Mouse (Mus musculus): ENCODE measurements around the gene Armc2.
"Not testable (repeated sequence)": the region's sequence is repeated elsewhere in the genome, so short reads cannot be mapped to it uniquely, and the experiment has no call there.

Armc2 gene

DNA sequence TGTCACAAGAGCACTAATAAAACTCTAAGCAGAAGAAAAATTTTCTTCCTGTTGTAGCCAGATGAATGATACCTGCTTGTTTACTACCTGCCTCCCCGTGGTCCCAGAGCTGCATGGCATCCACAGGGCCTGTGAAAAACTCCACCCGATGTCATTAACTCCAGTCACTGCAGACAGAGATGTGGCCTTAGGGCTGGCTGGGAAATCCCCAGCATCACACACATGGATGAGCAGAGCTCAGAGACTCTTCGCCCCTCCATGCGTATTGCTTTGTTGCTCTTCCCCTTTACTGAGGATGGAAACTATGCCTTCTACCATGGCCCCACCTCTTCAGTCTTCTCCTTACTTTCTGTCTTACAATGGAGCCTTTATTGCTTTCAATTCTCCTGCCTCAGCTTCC, 55.5 kb downstream of the Armc2 start:
- DNase-seq, result peak; percentile 44 to 51

DNA sequence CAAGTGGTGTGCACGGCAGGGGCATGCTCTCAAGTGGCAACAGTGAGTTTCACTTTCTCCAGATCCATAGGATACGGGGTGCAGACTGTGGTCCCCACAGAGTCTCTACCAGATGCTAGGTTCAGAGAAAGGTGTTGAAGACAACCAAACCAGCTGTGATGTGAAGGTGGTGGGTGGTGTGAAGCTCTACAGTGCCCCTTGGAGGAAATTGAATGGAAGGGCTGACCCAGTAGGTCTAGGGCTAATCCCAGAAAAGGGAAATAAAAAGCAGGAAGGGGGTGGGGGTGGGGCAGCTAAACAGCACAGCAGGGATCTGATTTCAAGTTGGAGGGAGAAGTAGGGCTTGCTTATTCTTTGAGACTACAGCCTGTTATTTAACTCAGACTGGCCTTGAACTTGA, 58.4 kb downstream of the Armc2 start:
- DNase-seq, result no peak

DNA sequence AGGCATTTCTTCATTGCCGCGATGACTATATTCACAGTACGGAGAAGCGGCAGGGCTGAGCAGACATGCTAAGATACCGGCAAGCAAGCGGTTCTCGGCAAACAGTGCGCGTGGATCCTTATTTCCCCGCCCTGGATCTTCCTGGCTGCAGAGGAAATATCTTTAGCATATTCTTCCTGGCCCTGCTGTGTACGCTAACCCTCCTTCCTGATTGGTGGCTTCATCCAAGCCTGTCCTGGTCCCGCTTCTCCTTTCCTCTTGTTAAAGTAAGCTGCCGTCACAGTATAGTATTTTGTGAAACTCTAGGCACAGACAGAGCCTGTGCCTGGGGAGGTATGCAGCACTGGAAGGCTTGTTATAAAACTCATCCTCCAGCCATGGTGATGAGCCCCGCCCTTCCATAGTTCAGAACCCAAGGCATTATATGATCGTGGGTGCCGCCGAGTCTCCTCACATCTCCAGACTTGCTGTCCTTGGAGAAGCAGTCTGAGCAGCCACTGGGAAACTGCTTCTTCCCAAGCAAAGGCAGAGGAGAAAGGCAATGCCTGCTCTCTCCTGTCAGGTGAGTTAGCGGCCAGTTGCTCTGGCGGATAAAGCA, 59.5 kb downstream of the Armc2 start:
- DNase-seq, result no peak

DNA sequence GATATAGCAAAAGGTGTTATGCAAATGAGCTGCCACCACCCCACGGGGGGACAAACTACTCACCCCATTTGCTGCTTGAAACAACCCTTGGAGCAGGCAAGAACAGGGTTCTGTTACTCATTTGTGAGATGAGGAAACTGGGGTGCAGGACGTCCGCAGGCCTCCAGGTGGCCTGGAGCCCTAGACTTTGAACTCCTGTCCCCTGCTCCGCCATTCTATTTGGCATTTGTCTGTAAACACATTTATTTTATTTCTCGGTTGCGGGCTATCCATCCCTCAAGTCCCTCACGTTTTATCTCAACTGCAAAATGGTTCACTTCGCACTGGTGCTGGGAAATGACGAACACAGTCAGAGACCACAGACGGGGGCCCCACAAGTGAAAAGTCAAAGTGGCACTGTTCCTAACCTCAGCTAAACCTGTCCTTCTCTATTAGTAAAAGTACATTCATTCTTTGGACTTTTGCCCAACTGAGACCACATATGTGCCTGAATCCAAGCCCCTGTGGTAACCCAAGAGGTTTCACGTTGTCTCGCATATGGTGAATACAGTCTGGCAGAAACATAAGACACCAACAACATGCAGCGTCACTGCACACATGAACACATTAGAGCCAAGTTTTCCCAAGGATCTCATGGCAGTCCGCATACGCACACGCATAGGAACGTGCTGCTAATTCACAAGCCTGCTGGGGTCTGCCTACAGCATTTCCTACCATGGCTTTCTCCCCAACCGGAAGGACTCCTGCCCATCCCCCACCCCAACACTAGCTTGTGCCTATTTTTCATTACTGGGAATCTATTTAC, 60.6 kb downstream of the Armc2 start:
- DNase-seq, result no peak

GRCm38 (mm10) chr10:41953528-41953864, 64.7 kb downstream of the Armc2 start:
- peak in 1 of 2 experiments; percentile 14 for DNase-seq

- DNase-seq, result no peak
These were observed 65.3 kb downstream of the Armc2 start for GRCm38 (mm10) chr10:41952850-41953527.

GRCm38 (mm10) chr10:41952354-41952753, 65.9 kb downstream of the Armc2 start:
- not testable (repeated sequence) for DNase-seq

DNA sequence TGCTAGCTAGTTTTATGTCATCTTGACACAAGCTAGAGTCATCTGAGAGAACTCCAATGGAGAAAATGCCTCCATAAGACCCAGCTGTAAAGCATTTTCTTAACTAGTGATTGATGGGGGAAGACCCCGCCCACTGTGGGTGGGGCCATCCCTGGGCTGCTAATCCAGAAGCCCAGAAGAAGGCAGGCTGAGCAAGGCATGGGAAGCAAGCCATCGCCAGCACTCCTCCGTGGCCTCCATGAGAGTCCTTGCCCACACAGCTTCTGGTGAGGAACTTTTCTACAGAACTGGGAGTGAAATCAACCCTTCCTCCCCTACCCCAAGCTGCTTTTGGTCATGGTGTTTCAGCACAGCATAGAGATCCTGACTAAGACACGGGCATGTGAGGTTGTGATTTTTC, 79.2 kb downstream of the Armc2 start:
- no peak for DNase-seq

- DNase-seq, result peak; percentile 47 to 49
These were observed 81.1 kb downstream of the Armc2 start for GRCm38 (mm10) chr10:41937176-41937575.

DNA sequence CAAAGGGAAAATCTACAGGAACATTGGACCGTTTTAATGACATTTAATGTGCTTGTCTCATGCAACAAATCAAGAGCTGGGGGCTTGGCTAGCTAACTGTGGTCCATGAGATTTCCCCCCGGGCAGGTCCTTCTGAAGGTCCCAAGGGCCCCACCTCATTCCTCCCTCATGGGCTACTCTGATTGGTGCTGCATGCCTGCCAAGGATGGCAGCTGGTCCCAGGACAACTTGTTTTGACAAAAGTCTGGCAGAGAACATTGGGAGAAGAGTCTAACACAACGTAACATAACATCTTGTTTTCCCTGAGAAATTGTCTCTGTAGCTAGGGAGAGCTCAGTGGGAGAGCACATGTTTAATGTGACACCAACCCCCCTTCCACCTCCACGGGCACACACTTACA, 82.1 kb downstream of the Armc2 start:
- DNase-seq, result no peak

- no peak for DNase-seq
These were observed 82.8 kb downstream of the Armc2 start for GRCm38 (mm10) chr10:41935476-41935829.

GRCm38 (mm10) chr10:41934633-41935475, 83.4 kb downstream of the Armc2 start:
- no peak for DNase-seq

DNA sequence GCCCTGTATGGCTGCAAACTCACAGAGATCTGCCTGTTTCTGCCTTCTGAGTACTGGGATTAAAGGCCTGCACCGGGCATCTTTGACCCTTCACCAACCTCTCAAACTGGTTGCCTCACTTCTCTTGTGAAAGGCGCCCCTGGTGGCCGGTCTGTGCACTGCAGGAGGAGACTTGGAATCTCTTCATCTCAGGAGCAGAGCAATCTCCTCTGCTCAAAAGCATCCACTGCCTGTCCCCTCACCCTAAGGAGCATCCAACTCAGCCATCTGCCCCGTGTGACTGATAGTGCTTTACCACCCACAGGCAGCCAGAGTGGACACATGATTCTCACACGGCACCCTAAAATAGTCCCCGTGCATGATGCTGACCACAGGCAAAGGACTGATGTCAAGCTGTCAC, 84.7 kb downstream of the Armc2 start:
- peak; percentile 45 to 74 for DNase-seq

- no peak for DNase-seq
These were observed 85.3 kb downstream of the Armc2 start for GRCm38 (mm10) chr10:41932943-41933342.

GRCm38 (mm10) chr10:41931962-41932361, 86.3 kb downstream of the Armc2 start:
- no peak for DNase-seq

DNA sequence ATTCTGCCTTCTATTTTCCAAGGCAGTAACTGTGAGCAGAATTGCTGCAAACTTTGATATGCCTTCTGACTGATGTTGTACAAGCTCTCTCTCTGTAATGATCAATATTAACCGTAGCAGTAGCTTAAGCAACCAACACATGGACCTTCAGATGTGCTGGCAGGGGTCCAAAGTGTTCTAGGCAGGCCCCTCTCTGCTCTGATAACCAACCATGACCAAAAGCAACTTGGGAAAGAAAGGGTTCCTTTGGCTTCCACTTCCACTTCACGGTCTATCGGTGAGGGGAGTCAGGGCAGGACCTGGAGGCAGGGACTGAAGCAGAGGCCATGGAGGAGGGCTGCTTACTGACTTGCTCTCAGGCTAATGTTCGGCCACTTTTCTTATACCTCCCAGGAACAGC, 87.3 kb downstream of the Armc2 start:
- DNase-seq, result no peak

DNA sequence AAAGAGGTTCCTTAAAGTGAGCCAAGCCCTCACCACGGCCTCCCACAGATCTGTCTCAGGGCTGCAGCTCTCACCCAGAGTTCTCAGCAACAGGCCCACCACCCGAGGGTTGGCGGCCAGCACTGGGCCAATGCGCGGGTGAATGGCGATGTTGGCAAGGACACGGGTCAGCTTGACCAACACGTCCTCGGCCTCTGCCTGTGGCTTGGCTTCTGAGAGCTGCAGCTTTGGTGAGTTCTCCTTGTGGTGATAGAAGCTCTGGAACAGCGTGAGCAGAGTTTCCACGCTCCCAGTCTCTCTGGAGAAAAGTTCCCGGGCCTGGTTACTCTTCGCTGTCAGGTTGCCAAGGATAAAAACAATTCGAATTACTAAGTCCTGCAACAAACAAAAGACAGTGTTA, 91.5 kb downstream of the Armc2 start:
- no peak for DNase-seq

DNA sequence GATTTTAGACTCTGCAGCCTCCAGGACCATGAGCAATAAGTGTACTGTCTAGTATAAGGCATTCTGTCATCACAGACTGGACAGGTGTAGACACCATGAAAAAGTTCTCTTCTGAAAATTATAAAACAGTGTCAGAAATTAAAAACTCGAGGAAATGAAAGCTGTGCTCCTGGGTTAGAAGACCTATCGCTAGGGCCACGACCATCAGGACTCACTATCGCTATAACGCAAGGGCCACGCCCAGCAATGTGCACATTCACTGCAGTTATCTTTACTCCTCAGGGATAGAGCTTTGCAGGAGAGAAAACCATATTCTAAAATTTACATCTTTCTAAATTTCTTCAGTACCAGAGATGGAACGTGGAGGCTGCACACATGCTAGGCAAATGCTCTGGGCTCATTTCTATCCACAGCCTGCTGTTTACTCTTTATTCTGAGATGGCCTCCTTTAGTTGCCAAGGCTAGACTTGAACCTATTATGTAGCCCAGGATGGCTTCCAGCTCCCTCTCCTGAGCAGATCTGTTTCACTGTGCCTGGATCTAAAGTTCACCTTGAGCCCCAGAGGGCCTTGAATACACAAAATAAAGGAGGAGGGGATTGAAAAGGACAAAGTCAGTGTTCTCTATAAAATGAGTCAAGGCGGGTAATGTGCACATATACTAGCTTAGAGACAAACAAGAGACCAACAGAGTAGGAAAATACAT, 105.8 kb downstream of the Armc2 start:
- DNase-seq, result no peak

DNA sequence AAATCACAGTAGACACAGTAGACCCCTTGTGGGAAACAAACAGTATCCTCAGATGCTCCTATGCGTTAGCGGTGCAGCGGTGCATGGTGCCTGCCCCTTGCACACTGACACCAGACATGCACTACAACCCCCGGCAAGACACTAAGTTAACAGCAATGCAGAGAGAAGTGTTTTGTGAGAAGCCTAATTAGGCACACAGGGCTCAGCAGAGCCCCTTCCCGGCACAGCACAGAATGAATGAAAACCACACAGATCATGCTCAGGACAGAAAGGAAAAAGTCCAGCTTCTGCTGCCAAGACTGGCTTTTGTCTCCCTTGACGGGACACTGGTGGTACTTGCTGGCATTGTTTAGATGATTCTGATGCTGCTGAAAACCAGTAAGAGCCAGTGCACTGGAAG, 109.3 kb downstream of the Armc2 start:
- no peak for DNase-seq

DNA sequence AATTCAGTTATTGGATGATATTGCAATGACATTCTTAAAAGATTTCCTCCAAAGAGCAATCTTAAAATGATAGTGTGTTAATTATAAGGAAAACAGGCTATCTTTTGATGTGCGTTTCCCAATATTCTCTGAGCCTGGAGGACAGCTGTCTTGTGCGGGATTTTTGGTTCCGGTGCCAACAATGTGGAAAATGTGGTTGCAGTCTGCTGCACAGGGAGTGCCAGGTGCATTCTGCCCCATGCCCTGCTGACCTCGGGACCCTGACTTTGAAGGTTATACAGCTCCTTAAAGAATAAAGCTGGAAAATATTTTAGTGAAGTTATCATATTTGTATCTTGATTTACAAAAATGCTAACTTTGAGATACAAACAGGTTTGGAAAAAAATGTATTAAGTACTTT, 110.3 kb downstream of the Armc2 start:
- DNase-seq, result no peak

- no peak for DNase-seq
These were observed 110.8 kb downstream of the Armc2 start for GRCm38 (mm10) chr10:41907473-41907872.

GRCm38 (mm10) chr10:41901864-41902263, 116.4 kb downstream of the Armc2 start:
- no peak for DNase-seq

- DNase-seq, result no peak
These were observed 116.8 kb downstream of the Armc2 start for GRCm38 (mm10) chr10:41901456-41901855.

All from spleen, adult 18-20 months (tissue).